Mouse (Mus musculus) common myeloid progenitor, adult 5-6 weeks (primary cell): Measurements from ENCODE around the gene AC129217.1. TPM values are rescaled to one million over a fixed set of nuclear protein-coding genes. Genes with fewer than 3 reads are reported as not detected.
"Not testable (repeated sequence)": the region's sequence is repeated elsewhere in the genome, so short reads cannot be mapped to it uniquely, and the experiment has no call there.

ENCODE experiments used
- ATAC-seq: replicated peaks from 2 replicates; pipeline ENCODE4 v1.8.0; 2016; ENCODE audit warnings: low read depth, mild to moderate bottlenecking, moderate TSS enrichment, inconsistent platforms; ENCODE audit not compliant: poor library complexity, severe bottlenecking
- total RNA-seq: library from RNA; stranded (forward); fragments of 200-1000, 187-1606 nt; gene quantifications from 2 replicates; pipeline ENCODE4 v1.2.3, GENCODE M21; 2017

AC129217.1 gene
- total RNA-seq, 1 experiment from 2014 or later = not detected

DNA sequence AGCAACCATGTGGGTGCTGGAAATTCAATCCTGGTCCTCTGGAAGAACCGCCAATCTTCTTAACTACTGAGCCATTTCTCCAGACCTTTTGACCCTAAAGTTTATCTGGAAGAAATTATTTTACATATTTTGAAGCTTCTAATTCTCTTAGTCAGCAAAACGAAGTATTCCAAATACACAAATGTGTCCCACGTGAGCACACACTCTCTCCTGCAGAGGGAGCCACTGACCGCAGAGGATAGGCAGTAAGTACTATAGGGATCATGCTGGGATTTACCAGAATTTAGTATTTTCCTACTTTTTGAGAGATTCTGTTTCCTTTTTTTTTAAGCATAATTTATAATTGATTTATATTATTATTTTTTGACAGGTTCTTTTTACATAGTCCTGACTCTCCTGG is 28.1 kb downstream of the AC129217.1 start:
- peak; percentile 84 for ATAC-seq

DNA sequence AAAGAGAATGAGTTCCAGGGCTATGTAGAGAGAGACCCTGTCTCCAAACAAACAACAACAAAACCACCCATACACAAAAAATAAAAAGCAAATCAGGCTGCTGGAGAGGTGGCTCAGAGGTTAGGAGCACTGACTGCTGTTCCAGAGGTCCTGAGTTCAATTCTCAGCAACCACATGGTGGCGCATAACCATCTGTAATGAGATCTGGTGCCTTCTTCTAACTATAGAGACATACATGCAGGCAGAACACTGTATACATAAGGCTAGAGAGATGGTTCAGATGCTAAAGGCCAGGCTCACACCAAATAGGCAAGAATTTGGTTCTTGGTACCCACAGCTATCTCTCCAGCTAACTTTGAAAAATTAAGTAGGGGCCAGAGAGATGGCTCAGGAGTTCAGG is 29.4 kb downstream of the AC129217.1 start:
- no peak for ATAC-seq

DNA sequence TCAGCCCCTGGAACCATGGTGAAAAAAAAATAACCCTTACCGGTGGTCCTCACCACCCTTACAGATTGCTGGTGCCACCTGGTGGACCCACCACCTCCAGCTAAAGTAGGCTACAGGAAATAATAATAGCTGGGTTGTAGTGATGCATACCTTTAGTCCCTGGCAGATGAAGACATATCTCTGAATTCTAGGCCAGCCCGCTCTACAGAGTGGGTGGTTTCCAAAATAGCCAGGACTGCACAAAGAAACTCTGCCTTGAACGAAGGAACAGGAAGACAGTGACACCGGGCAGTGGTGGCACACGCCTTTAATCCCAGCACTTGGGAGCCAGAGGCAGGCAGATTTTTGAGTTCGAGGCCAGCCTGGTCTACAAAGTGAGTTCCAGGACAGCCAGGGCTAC is 34.7 kb downstream of the AC129217.1 start:
- ATAC-seq = no peak

DNA sequence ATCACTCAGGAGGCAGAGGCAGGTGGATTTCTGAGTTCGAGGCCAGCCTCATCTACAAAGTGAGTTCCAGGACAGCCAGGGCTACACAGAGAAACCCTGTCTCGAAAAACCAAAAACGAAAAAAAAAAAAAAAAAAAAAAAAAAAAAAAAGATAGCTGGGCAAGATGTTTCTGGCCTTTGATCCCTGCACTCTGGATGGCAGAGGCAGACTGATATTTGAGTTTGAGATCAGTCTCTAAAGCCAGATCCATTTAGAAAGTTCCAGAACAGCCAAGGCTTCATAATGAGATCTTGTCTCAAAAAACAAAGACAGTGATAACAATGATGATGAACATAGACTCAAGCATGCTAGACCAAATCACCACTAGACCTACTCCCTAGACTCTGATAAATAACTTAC is 40.8 kb downstream of the AC129217.1 start:
- not testable (repeated sequence) for ATAC-seq

DNA sequence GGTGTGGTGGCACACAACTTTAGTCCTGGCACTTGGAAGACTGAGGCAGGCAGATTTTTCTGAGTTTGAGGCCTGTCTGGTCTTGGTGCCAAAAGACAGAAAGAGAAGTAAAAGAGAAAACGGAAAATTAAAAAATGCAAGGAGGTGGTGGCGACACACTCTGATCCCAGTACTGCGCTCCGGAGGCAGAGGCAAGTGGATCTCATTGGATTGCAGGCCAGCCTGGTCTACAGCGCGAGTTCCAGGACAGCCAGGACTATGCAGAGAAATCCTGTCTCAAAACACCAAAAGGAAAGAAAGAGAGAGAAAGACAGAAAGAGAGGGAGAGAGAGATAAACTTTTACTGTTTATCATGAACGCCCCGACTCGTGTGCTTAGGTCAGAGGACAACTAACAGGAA is 41.3 kb downstream of the AC129217.1 start:
- ATAC-seq = 0 out of 2 replicates have a peak, but pooled peaks have one; percentile 21

DNA sequence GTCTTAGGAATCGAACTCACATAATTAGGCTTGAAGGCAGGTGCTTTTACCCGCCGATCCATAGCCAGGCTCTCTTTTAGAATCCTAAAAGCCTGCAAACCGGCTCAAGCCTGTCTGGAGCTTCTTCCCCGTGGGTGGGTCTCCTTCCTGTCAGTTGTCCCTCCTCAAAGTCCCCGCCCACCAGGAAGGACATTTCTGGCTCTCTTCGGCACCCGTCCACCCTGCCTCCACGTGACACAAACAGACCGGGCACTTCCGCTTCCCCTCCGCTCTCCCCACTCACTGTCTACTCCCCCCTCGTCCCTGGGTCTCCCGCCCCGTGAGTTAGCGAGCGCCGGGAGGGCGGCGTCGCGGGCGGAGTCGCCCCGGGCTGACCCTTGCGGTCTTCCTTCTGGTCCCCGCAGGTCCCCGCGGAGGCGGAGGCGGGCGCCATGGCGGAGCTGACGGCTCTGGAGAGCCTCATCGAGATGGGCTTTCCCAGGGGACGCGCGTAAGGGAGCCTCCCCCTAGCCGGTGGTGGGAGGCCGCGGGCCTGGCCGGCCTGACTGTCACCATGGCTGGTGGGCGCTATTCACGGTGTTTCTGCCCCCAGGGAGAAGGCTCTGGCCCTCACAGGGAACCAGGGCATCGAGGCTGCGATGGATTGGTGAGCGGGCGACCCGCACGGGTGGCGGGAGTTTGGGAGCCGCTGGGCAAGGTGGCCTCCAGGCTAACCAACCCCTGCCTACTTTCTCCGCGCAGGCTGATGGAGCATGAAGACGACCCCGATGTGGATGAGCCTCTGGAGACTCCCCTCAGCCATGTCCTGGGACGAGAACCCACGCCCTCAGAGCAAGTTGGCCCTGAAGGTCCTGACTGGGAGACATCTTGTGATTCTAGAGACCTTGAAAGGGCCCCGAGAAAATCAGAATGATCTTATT is 42.0 kb downstream of the AC129217.1 start, which contains the start of gene Ubxn1:
Ubxn1 (plus strand) TSS at position 230 of the 920 bp plus-strand sequence.
- peak; percentile 99 for ATAC-seq

DNA sequence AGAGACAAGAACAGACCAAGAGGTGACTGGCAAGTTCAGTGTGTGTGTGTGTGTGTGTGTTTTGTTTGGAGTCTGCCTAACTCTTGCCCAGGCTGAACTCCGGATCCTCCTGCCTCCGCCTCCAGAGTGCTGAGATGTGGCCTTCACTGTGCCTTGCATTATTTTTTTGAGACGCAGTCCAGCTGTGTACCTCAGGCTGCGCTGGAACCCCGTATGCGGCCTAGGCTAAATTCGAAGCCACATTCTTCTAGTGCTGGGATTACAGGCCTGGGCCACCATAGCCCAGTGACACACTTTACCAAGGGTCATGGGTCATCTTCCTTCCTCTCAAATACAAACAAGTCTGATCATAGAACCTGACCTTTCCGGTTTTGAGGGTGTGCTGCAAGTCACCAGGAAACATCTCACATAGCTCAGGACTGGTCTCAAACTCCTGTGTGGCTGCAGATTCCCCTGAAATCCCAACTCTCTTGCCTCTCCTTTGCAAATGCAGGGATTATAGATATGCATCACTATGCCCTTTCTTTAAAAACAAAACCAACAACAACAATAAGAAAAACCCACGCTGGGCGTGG is 42.8 kb downstream of the AC129217.1 start:
- no peak for ATAC-seq

DNA sequence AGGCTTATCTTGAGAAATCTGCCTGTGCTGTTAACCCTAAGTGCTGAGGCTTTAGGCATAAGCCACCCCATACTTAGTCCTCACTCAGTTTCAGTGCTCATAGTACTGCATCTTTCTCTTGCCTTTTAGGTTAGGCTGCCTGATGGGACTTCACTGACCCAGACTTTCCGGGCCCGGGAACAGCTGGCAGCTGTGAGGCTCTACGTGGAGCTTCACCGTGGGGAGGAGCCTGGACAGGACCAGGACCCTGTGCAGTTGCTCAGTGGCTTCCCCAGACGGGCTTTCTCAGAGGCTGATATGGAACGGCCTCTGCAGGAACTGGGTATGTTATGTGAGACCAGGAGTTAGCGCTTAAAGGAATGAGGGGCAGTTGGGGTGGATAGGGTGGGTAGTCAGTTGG is 45.5 kb downstream of the AC129217.1 start:
- ATAC-seq = no peak

DNA sequence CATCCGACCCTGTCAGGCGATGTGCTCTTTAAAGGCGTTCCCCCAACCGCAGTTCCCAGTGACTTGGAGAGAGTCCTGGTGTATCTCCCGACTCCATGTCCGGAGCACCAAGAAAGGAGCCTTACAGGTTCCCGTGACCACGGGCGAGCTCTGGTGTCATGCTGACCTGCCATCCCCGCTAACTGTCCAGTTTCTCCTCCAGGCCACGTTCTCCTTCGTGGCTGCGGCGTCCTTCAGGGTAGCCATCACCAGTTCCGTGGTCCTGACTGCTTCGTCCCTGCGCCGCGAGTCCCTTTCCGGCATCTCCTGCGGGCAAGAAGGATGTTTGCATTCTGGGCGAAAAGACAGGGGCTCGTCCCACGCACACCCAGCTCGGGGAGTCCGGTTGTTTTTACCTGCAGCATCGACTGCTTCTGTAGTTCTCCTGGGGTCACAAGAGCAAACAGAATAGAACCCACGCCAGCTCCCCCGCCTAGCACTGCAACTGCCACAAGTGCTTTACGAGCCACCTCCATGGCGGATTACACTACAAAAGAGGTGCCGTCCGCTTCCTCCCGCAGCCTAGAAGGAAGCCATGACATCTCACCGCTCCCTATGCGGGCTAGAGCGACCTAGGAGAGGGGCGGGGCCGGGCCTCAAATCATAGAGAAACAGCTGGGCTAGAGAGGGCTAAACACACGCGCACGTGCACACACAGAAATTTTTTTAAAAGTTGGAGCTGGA is 50.9 kb downstream of the AC129217.1 start, which contains the start of gene Uqcc3:
Uqcc3 (minus strand) TSS at position 613 of the 723 bp plus-strand sequence.
- ATAC-seq = peak; percentile 99

DNA sequence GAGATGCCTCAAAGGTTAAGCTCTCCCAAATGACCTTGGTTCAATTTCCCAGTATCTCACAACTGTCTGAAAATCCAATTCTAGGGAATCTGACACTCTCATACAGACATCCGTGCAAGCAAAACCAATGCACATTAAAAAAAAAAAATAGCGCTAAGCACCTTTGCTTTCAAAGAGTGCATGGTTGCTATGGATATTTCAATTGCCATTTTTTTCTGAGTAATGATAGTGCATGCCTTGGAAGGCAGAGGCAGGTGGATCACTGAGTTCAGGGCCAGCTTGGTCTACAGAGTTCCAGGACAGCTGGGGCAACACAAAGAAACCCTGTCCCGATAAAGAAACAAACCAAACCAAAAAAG is 51.4 kb downstream of the AC129217.1 start:
- ATAC-seq = peak; percentile 23

DNA sequence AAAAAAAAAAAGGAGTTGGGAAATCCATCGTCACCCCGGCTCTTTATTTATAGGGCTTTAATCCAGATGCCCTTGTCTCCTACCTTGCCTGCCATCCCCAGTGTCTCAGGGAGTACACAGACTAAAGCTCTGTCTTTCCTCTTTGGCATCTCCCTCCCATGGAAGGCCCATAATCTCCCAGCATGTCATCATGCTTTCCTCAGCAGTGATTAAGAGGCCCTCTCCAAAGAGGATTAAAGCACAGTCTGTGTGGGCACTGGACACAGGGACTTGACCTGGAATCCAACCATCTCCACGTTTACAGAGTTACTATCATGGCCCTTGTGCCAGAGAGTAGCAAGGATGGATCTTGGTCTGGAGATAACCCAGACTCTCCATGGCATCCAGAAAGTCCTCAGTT is 54.0 kb downstream of the AC129217.1 start, which contains the start of the genes Lbhd1 and Gm49403:
Lbhd1 (plus strand) TSS at position 117 of the 400 bp plus-strand sequence.
Gm49403 (plus strand) TSS at position 315 of the 400 bp plus-strand sequence.
- no peak for ATAC-seq

DNA sequence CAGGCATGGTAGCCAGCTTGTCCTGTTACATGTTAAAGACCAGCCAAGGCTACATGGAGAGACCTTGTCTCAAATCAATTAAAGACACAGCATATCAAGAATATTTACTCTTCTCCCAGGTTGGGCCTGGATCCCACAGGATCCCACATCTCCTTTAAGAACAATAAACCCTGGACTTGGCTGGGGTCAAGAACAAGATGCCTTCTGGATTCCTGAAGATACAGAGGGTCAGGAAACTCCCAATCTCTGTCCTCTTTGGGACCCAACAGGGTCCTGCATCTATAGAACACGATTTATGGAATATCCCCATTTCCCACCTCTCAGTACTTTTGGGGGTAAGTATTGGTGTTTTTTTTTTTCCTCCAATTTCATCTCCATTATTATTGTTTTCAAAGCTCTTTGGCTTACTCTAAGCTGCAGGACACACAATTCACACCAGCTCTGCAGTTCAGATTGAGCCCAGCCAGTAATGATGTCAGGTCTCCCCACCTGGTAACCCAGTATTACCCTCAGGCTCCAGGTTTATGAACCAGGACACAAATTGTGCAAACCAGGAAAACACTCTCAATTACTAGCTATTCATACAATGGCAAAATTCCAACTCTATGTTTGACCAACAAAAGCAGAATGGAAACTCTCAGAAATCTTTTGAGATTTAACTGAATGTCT is 57.5 kb downstream of the AC129217.1 start:
- ATAC-seq = no peak

DNA sequence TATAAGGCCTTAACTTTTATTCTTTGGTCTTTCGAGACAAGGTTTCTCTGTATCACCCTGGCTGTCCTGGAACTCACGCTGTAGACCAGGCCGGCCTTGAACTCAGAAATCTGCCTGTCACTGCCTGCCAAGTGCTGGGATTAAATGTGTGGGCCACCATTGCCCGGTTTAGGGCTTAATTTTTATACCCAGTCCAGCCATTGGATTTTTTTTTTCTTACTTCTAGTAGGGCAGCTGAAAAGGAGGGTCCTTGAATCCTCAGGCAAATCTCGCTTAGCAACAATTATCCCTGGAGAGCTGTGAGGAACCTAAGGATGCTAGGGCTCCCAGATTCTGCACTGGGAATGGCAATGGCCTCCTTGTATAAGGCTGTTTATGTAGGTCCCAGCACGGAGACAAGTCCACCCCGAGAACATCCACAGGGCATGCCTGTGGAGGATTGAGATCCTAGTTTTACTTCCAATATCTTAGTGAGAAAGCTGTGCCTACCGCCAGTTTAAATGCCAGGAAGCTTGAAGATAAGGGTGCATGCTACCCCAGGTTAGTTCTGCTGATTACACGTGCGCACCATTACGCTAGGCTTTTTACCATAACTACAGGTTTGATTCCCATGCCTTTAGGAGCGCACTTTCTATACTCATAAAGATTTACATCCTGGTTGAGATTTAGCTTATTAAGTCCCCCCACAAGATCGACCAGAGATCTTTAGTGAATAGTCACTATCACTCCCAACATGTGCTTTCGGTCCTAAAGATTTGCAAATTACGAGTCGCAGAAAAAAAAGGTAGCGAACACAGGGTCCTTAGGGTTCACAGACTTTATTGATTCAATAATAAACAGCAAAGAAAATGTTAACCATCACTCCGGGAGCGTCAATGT is 58.3 kb downstream of the AC129217.1 start:
- ATAC-seq = no peak

DNA sequence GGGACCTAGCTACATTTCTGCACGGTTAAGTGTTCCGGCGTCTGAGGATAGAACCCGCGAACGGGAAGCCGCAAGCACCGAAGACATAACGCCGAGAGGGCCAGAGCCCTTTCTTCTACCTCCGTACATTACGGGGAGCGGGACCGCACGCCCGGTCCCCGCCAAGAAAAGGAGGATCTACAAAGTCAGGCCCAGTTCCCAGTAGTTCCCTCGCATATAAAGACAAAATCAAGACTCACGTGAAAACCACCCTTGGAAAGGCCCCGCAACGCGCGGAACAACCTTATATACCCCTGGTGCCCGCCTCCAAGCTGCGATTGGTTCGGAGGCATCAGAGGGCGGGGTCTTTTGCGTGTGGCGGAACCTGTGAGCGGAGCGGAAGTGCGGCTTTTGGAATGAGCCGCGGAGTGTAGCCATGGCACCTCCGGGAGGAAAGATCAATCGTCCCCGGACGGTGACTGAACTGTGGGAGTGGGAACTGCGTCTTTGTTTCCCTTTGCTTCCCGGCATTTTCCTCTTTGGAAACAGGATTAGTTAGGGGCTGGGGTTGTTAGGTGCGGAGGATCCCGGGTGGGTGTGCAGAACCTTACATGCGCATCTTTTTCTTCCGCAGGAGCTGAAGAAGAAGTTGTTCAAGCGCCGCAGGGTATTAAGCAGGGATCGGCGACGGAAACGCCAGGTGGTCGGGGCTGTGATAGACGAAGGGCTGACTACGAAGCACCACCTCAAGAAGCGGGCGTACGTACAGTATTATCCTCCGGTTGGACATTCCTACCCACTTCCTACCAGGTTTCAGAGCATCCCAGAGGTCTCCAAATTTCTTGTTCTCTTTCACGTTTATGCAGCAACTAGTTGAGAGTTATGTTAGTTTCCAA is 59.2 kb downstream of the AC129217.1 start, which contains the start of the genes 1810009A15Rik and Gm49416:
1810009A15Rik (plus strand) TSS at position 343 of the 875 bp plus-strand sequence.
Gm49416 (plus strand) TSS at position 416 of the 875 bp plus-strand sequence.
- ATAC-seq = peak; percentile 89
